Mouse (Mus musculus): ENCODE results near the gene Dnajc1.
A peak's percentile ranks its signal among the peaks of the same experiment; 100 is the strongest.

Dnajc1 gene

GRCm38 (mm10) chr2:18316909-18317308 lies 75.7 kb downstream of the Dnajc1 start:
- peaks cover 30% of the 10 kb centered on the region for H3K9me3 ChIP-seq (ENCODE audit: low read length)
- no peak for TF ChIP-seq POU5F1 (IDR thresholded peaks at IDR 0.05; ENCODE audit: borderline replicate concordance, low read length)
- no peak for TF ChIP-seq NANOG (IDR thresholded peaks at IDR 0.05; ENCODE audit: borderline replicate concordance, low read length)
- TF ChIP-seq CTCF (conservative IDR thresholded peaks at IDR 0.05; ENCODE audit: low read length), result no peak
- H3K36me3 ChIP-seq (ENCODE audit: insufficient read depth, low read length), result peaks cover 9% of the 10 kb centered on the region
- no peaks in the 10 kb centered on the region for H3K27me3 ChIP-seq (ENCODE audit: insufficient read depth, low read length)
- H3K4me3 ChIP-seq (replicated peaks; ENCODE audit: low read length), result no peak overlapping the region
- peaks cover 9% of the 10 kb centered on the region for H3K4me1 ChIP-seq (replicated peaks; ENCODE audit: low read depth, low read length)

DNA sequence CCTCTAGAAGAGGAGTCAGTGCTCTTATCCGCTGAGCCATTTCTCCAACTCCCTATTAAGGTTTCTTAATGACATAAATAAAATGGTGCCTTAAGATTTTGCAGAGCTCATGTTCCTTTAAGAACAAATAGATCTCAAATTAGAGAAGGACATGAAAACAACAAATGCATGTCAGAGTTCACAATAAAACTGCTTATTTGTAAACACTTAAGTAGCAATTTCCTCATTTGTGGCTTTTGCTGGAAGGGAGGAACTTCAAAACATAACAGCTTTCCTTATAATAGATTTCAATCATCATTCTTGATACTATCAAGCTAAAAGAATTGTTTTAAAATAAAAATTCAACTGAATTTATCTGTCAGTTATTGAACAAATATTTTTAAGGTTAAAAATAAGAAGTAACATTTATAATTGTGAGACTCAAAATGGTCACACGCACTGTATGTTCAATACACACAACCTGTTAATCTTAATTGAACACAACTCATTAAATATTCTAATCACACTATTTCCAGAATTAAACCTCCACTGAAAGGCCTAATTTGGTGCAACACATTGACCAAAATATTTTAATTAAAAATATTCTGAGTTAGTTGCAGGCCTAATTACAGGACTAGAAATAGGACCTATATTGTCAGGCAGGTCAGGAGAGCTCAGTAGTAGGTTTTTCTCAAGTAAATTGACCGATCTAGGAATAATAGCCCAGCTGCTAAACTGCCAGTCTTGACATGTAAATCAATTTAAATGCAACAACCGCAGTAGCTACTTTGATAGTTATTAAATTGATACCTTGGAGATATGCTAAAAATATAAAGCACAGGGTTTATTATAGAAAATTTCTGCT lies 82.1 kb downstream of the Dnajc1 start:
- TF ChIP-seq CTCF (conservative IDR thresholded peaks at IDR 0.05; ENCODE audit: low read length) (no peak), NANOG (IDR thresholded peaks at IDR 0.05; ENCODE audit: borderline replicate concordance, low read length) (no peak), POU5F1 (IDR thresholded peaks at IDR 0.05; ENCODE audit: borderline replicate concordance, low read length) (no peak)
- Histone ChIP-seq H3K4me3 (replicated peaks; ENCODE audit: low read length) (no peak overlapping the region), H3K27me3 (ENCODE audit: insufficient read depth, low read length) (no peaks in the 10 kb centered on the region), H3K9me3 (ENCODE audit: low read length) (no peaks in the 10 kb centered on the region), H3K4me1 (replicated peaks; ENCODE audit: low read depth, low read length) (no peaks in the 10 kb centered on the region), H3K36me3 (ENCODE audit: insufficient read depth, low read length) (no peaks in the 10 kb centered on the region)

GRCm38 (mm10) chr2:18307440-18308305 lies 85.0 kb downstream of the Dnajc1 start:
- H3K4me1 ChIP-seq (replicated peaks; ENCODE audit: low read depth, low read length), result no peaks in the 10 kb centered on the region
- no peaks in the 10 kb centered on the region for H3K27me3 ChIP-seq (ENCODE audit: insufficient read depth, low read length)
- no peak overlapping the region for H3K4me3 ChIP-seq (replicated peaks; ENCODE audit: low read length)
- TF ChIP-seq NANOG (IDR thresholded peaks at IDR 0.05; ENCODE audit: borderline replicate concordance, low read length) (no peak), POU5F1 (IDR thresholded peaks at IDR 0.05; ENCODE audit: borderline replicate concordance, low read length) (no peak), CTCF (conservative IDR thresholded peaks at IDR 0.05; ENCODE audit: low read length) (no peak)
- no peaks in the 10 kb centered on the region for H3K9me3 ChIP-seq (ENCODE audit: low read length)
- no peaks in the 10 kb centered on the region for H3K36me3 ChIP-seq (ENCODE audit: insufficient read depth, low read length)

DNA sequence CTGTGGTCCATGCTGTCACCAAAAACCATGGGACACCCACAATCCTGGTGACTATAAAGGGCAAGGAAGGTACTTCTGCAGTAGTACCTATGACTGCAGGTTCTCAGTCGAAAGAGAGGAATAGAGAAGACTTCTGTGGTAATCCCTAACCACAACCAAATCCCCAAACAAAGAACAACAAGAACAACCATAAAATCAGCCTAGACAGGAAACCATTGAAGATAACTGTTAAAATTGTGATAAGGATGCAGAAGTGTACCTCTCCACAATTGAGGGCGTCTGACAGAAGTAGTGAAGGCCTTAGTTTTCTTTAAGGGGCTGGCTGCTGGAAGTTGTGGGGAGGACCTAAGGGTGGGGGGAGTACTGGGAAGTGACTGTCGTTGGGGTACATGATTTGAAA lies 91.7 kb downstream of the Dnajc1 start:
- Histone ChIP-seq H3K27me3 (ENCODE audit: insufficient read depth, low read length) (no peaks in the 10 kb centered on the region), H3K4me1 (replicated peaks; ENCODE audit: low read depth, low read length) (no peaks in the 10 kb centered on the region), H3K4me3 (replicated peaks; ENCODE audit: low read length) (no peak overlapping the region)

DNA sequence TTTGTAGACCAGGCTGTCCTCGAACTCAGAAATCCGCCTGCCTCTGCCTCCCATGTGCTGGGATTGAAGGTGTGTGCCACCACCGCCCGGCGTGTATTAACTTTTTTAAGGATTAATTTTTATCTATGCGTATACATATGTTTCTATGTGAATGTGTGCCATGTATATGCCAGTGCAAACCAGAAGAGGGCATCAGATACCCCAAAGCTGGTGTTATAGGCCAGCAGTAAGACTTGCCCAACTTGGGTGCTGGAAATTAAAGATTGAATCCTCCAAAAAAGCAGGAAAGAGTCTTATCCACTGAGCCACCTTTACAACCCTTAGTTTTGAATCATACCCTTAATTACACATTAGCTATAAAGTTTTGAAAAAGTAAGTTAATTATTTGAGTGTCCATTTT lies 107.5 kb downstream of the Dnajc1 start:
- H3K4me1 ChIP-seq (replicated peaks; ENCODE audit: low read depth, low read length), result no peaks in the 10 kb centered on the region
- no peaks in the 10 kb centered on the region for H3K36me3 ChIP-seq (ENCODE audit: insufficient read depth, low read length)
- TF ChIP-seq CTCF (conservative IDR thresholded peaks at IDR 0.05; ENCODE audit: low read length) (peak; percentile 17; the same call in 1 of the 2 replicates), POU5F1 (IDR thresholded peaks at IDR 0.05; ENCODE audit: borderline replicate concordance, low read length) (no peak)
- H3K4me3 ChIP-seq (replicated peaks; ENCODE audit: low read length), result no peak overlapping the region
- no peaks in the 10 kb centered on the region for H3K9me3 ChIP-seq (ENCODE audit: low read length)
- H3K27me3 ChIP-seq (ENCODE audit: insufficient read depth, low read length), result no peaks in the 10 kb centered on the region

More for the DNA sequence above, 91.7 kb downstream of the Dnajc1 start:
- H3K36me3 ChIP-seq (ENCODE audit: insufficient read depth, low read length), result no peaks in the 10 kb centered on the region
- no peaks in the 10 kb centered on the region for H3K9me3 ChIP-seq (ENCODE audit: low read length)
- TF ChIP-seq NANOG (IDR thresholded peaks at IDR 0.05; ENCODE audit: borderline replicate concordance, low read length) (no peak), POU5F1 (IDR thresholded peaks at IDR 0.05; ENCODE audit: borderline replicate concordance, low read length) (no peak), CTCF (conservative IDR thresholded peaks at IDR 0.05; ENCODE audit: low read length) (no peak)

- TF ChIP-seq POU5F1 (IDR thresholded peaks at IDR 0.05; ENCODE audit: borderline replicate concordance, low read length) (no peak), CTCF (conservative IDR thresholded peaks at IDR 0.05; ENCODE audit: low read length) (no peak), NANOG (IDR thresholded peaks at IDR 0.05; ENCODE audit: borderline replicate concordance, low read length) (no peak)
- H3K9me3 ChIP-seq (ENCODE audit: low read length), result no peaks in the 10 kb centered on the region
- no peaks in the 10 kb centered on the region for H3K36me3 ChIP-seq (ENCODE audit: insufficient read depth, low read length)
- H3K4me3 ChIP-seq (replicated peaks; ENCODE audit: low read length), result no peak overlapping the region
- no peaks in the 10 kb centered on the region for H3K27me3 ChIP-seq (ENCODE audit: insufficient read depth, low read length)
- H3K4me1 ChIP-seq (replicated peaks; ENCODE audit: low read depth, low read length), result no peaks in the 10 kb centered on the region
These were observed 126.9 kb downstream of the Dnajc1 start for GRCm38 (mm10) chr2:18265736-18266135.

DNA sequence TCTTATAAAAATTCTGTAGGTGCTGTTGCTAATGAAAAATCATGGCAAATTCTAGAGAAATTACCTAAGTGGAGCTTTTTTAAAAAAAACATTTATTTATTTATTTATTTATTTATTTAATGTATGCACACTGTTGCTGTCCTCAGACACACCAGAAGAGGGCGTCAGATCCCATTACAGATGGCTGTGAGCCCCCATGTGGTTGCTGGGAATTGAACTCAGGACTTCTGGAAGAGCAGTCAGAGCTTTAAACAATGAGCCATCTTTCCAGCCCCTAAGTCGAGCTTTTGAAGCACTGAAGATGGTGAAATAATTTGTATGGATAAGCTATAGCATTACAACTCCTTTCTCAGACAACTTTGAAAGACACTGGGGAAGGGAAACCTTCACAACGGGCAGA lies 128.1 kb downstream of the Dnajc1 start:
- TF ChIP-seq POU5F1 (IDR thresholded peaks at IDR 0.05; ENCODE audit: borderline replicate concordance, low read length) (no peak), NANOG (IDR thresholded peaks at IDR 0.05; ENCODE audit: borderline replicate concordance, low read length) (no peak), CTCF (conservative IDR thresholded peaks at IDR 0.05; ENCODE audit: low read length) (peak; percentile 28; the same call in 1 of the 2 replicates)
- no peaks in the 10 kb centered on the region for H3K36me3 ChIP-seq (ENCODE audit: insufficient read depth, low read length)
- H3K4me3 ChIP-seq (replicated peaks; ENCODE audit: low read length), result no peak overlapping the region
- H3K9me3 ChIP-seq (ENCODE audit: low read length), result no peaks in the 10 kb centered on the region
- H3K27me3 ChIP-seq (ENCODE audit: insufficient read depth, low read length), result no peaks in the 10 kb centered on the region
- H3K4me1 ChIP-seq (replicated peaks; ENCODE audit: low read depth, low read length), result no peaks in the 10 kb centered on the region

- no peak for TF ChIP-seq CTCF (conservative IDR thresholded peaks at IDR 0.05; ENCODE audit: low read length)
- no peak for TF ChIP-seq POU5F1 (IDR thresholded peaks at IDR 0.05; ENCODE audit: borderline replicate concordance, low read length)
- no peak for TF ChIP-seq NANOG (IDR thresholded peaks at IDR 0.05; ENCODE audit: borderline replicate concordance, low read length)
- Histone ChIP-seq H3K9me3 (ENCODE audit: low read length) (no peaks in the 10 kb centered on the region), H3K4me3 (replicated peaks; ENCODE audit: low read length) (no peak overlapping the region), H3K4me1 (replicated peaks; ENCODE audit: low read depth, low read length) (no peaks in the 10 kb centered on the region), H3K36me3 (ENCODE audit: insufficient read depth, low read length) (no peaks in the 10 kb centered on the region), H3K27me3 (ENCODE audit: insufficient read depth, low read length) (no peaks in the 10 kb centered on the region)
These were observed 130.3 kb downstream of the Dnajc1 start for GRCm38 (mm10) chr2:18262298-18262697.

All from E14TG2a.4 (cell line).